Mouse (Mus musculus): ENCODE results near the gene Inpp5a.

The Inpp5a gene

DNA sequence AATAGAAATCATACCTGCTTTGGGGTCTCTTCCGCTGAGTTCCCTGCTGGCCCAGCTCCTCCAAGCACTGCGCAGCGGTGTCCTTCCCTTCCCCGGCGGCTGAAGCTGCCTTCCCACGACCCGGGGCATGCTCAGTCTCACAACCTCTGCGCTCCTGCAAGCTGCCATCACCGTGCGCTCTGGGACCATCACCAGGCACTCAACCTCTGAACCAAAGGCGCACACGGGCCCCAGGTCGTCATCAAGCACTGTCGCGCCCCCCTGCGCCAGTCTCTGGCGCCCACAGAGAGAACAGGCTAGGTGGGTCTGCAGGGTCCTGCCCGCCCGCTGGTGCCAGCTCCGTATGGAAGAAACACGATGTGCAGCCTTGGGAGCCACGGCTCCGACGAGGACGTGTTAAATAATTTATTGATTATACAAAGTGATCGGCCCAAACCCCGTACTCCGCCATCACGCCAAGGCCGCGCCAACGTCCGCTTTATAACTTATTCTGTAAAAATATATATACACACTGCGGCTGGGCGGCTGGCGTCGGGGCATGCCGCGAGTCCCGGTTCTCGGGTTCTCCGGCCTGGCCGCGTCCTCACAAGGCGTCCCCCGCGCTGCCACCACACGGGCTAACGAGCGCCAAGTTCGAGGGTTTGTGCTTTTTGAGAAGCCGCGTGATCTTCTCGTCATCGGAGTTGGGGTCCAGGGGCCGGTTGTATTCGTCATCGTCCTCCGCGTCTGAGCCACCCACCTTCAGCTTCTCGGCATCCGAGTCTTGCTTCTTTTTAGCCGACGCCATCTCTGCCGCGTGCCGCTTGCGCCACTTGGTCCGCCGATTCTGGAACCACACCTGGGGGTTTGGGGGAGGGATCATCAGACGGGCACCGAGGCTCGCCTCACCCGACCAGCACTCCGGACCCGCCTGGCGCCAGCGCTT is 192.2 kb downstream of the Inpp5a start:
- in situ Hi-C loops (cut with MboI), result no loop called here

- in situ Hi-C loops (cut with MboI), result no loop called here
These were observed 193.1 kb downstream of the Inpp5a start for GRCm38 (mm10) chr7:139581801-139582571.

DNA sequence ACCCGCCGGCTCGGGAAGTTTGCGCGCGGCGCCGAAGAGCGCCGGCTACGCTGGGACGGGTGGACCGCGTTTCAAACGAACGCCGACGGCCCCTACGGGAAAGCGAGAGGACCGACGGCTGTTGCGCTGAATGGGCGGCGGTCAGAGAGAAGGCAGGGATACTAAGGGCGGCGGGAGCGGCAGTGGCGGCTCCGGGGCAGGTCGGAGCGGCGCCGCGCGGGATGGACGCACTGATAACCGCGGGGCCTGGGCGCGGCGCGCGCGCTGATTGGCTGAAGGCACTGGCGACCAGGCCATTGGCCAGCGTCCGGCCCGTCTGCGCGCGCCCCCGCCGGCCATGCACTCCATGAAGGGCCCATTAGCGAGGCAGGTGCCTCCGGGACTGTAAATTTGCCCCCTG is 193.7 kb downstream of the Inpp5a start, which contains the start of gene Nkx6-2:
Nkx6-2 (minus strand) TSS at position 203 of the 400 bp plus-strand sequence.
- in situ Hi-C loops (cut with MboI), result no loop called here

- in situ Hi-C loops (cut with MboI), result no loop called here
These were observed 194.3 kb downstream of the Inpp5a start for GRCm38 (mm10) chr7:139583094-139583737.

DNA sequence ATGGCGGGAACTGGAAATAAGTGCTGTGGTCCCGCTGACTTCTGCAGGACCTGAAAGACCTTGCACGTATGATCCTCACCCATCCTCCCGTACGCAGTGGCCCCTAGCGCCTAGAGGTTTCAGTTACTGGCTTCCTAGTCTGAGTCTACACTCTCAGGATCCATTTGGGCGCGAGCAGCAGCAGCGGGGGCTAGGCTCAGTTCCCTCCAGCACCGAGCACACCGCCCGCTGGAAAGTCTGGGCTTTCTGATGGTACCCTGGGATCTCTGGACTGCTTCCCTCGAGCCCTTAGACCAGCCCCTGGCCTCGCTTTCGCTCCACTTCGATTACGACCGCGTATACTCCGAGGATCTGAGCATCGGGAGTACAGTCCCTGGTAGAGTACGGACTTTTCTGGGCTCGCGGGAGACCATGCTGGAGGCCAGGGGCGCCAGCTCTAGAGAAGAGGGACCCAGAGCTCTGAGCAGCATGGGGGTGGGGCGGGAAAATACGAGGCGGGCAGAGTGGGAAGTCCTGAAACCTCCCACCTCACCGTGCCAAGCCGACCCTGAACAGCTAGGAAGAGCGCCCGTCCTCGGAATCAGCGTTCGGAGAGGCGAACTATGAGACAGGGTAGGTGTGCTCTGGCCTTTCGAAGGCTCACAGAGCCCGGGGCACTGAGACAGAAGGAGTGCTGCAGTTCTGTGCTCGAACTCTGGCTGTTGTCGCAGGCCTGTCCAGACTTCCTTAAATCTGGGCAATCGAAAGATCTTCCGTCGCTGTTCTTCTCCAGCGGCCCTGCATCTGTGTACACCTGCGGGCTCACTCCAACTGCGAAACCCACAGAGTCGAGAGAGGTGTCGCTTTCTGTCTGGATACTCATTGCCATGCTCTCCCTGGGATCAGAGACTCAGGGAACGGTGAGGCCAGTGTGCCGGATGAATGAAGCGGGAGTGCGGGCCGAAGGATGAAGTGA is 195.6 kb downstream of the Inpp5a start:
- in situ Hi-C loops (cut with MboI), result no loop called here

DNA sequence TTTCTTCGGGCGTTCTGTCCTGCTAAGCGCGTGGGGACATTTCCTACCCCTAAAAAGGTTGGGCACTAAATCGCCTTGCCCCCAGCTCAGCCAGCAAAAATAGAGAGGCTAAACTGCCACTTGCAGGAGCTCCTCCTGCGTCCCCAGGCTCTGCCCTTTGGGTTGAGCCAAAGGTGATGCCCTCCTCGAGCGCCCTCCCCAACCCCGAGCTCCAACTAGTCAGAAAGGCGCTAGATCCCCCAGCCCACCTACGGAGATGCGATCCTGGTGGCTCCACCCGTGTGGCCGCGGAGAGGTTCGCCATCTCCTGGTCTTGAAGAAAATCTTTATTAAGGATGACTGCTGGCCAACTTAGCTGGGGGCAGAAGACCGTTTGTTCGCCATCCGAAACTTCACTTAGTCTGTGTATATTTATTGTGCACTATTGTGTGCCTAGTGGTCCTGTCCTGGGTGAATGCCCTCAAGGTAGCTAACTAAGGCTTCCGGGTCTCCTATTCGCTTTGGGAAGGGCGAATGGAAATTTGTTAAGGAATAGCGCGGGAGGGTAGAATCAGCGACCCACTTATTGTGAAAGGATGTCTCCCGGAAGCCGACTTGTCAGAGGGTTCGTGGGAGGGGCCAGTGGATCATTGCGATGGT is 196.4 kb downstream of the Inpp5a start:
- in situ Hi-C loops (cut with MboI), result no loop called here

DNA sequence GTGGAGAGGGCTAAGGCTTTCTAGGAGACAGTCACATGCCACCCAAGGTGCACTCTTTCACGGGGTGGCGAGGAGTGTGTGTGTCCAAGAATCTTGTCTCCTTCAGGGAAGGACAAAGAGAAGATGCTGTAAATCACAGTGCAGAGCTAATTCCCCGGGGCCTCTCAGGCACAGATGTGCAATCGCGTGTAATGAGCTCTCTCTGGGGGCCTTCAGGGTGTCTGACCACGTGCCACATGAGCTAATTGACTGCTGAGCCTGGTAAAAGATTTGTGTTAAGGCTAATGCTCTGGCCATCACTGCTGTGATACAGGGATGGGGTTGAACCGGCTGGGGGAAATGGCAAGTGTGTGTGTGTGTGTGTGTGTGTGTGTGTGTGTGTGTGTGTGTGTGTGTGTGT is 199.0 kb downstream of the Inpp5a start:
- in situ Hi-C loops (cut with MboI), result no loop called here

DNA sequence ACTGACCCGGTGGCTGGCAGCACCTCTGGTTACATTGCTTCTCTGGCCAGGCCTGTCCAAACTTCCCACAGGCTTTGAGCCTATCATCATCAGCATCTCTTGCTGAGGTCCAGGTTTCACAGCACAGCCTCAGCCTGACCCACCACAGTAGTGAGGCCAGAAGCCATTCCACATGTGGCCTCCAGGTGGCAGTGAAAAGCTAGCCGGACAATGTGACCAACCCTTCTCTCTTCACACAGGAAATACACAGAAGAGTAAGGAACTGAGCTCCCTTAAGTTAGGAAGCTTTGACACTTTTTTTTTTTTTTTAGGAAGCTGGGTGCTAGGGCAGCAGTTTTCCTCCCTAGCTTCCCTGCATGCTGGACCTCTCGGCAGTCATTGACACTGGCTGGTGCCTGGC is 201.4 kb downstream of the Inpp5a start:
- in situ Hi-C loops (cut with MboI), result no loop called here

GRCm38 (mm10) chr7:139591311-139591710 is 202.4 kb downstream of the Inpp5a start:
- in situ Hi-C loops (cut with MboI), result no loop called here

GRCm38 (mm10) chr7:139595311-139595710 is 206.4 kb downstream of the Inpp5a start:
- in situ Hi-C loops (cut with MboI), result no loop called here

GRCm38 (mm10) chr7:139595862-139596261 is 207.0 kb downstream of the Inpp5a start:
- in situ Hi-C loops (cut with MboI), result no loop called here

DNA sequence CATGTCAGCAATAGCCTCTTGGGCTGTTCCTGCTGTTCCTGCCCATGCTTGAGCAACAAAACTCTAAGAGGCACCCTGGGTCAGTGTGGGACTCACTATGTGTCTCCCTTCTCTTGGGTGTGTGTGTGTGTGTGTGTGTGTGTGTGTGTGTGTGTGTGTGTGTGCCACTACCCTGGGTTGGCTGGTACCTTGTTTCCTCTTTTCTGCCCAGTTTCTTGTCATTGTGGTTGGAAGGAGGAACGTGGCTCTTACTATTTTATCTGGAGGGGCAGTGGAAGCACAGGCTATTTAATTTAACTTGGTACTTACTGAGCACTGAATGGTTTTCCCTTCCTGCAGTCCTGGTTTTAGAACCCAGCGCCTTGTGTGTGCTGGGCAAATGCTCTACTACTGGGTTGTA is 221.4 kb downstream of the Inpp5a start:
- in situ Hi-C loops (cut with MboI), result no loop called here

GRCm38 (mm10) chr7:139615767-139616766 is 227.2 kb downstream of the Inpp5a start:
- in situ Hi-C loops (cut with MboI), result no loop called here

- in situ Hi-C loops (cut with MboI), result no loop called here
These were observed 233.7 kb downstream of the Inpp5a start for GRCm38 (mm10) chr7:139622568-139622967.

DNA sequence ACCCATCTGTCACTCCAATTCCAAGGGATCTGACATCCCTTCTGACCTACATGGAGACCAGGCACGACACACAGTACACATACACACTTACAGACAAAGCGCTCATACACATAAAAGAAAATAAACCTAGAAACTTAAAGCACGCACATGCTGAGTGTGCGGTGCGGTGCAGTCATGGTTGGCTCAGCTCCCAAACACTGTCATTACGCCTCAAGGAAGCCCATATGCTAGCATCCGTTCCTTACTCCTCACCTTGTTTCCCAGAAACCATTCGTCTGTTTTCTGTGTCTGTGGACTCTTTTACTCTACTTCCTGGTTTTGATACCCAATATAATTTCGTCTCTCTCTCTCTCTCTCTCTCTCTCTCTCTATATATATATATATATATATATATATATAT is 236.2 kb downstream of the Inpp5a start:
- in situ Hi-C loops (cut with MboI), result no loop called here

Measured in mature B cell (primary cell).